Mouse (Mus musculus) CD4-positive, CD25-positive, alpha-beta regulatory T cell (primary cell): Measurements from ENCODE around the gene Rem1. TPM values are rescaled to one million over a fixed set of nuclear protein-coding genes. Genes with fewer than 3 reads are reported as not detected.

ENCODE experiments used
- polyA plus RNA-seq: library from polyadenylated mRNA; unstranded; fragments of 100-300 nt; shearing (Covaris generic); gene quantifications from one replicate; pipeline ENCODE4 v1.2.1, GENCODE M21; 2017

Gene Rem1
- polyA plus RNA-seq: not detected

DNA sequence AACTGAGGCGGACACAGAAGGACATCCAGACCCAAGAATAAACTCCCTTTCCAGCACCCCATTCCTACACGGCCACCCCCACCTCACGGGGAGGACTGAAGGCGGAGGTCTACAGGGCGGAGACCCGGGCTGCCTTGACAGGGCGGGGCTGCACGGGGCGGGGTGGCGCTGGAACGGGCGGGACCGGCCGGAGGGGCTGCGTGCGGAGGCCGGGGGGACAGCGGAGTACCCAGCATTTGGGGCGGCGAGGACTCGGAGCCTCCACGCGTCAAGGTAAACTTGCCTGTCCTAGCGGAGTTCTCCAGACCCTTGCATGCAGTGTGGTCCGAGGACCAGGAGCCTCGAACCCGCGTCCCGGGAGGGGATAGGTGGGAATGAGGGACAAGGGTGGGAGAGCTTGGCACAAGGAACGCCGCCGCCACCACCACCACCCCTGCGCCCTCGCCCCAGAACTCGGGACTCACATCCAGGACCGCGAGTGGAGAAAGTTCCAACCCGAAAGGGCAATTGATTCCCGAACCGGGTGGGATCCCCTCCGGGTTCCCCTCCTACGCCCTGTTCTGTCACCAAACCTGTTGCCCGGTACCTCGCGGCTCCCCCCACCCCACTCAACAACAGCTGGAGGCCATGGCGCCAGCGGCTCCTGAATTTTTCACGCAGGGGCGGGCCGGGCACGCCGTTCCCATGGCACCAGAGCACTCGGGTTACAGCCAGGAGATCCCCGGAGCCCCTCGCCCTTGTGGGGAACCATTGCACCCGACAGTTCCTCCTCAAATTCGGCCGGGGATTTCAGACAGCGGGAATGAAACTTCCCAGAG, at the start of gene Rem1:
Rem1 (plus strand) TSS at position 178 of the 818 bp plus-strand sequence.

GRCm38 (mm10) chr2:152580107-152580506, 46.6 kb upstream of the Rem1 start, which contains the start of gene Defb19:
Gene Defb19 (minus strand): TSS chr2:152580312.

GRCm38 (mm10) chr2:152599299-152599698, 27.5 kb upstream of the Rem1 start, which contains the start of gene Defb45:
Gene Defb45 (minus strand): TSS chr2:152599399.

DNA sequence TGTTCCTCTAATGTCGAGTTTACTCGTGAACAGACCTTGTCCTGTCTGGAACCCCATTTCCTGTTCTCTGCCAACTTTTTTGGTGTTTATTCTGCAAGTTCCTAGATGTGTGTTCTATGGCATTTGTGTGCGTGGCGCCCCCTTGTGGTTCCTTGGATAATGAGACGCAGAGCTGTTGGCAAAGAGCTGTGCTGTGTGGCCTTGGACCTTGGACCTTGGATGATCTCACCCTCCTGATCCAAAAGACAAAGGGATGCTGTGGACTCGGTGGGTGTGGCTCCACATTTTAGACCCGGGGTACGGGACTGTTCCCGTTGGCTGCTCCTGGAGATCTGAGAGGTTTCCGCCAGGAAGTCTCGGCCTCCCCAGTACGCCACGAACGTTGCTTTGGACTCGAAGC, 22.7 kb upstream of the Rem1 start, which contains the start of gene Defb36:
Defb36 (plus strand) TSS at position 271 of the 400 bp plus-strand sequence.

GRCm38 (mm10) chr2:152622953-152623352, 3.8 kb upstream of the Rem1 start, which contains the start of gene Defb25:
Gene Defb25 (minus strand): TSS chr2:152623053.

GRCm38 (mm10) chr2:152669256-152669638, 42.5 kb downstream of the Rem1 start, which contains the start of gene H13:
Gene H13 (plus strand): TSS chr2:152669461.

Other genes starting within 250 kb of the Rem1 start
- gene Sox12, start 228.9 kb upstream of the Rem1 start, polyA plus RNA-seq: 1.8 TPM
- 2.6 TPM for gene Zcchc3, start 211.9 kb upstream of the Rem1 start, polyA plus RNA-seq
- gene 6820408C15Rik, start 211.4 kb upstream of the Rem1 start, polyA plus RNA-seq: 0.14 TPM
- not detected for gene Defb23, start 162.3 kb upstream of the Rem1 start, polyA plus RNA-seq
- gene Defb20, start 149.9 kb upstream of the Rem1 start, polyA plus RNA-seq: not detected
- gene Defb22, start 136.8 kb upstream of the Rem1 start, polyA plus RNA-seq: not detected
- gene Defb26, start 115.3 kb upstream of the Rem1 start, polyA plus RNA-seq: not detected
- not detected for gene Defb28, start 108.7 kb upstream of the Rem1 start, polyA plus RNA-seq
- gene Defb29, start 86.9 kb upstream of the Rem1 start, polyA plus RNA-seq: not detected
- not detected for gene Gm17416, start 57.6 kb upstream of the Rem1 start, polyA plus RNA-seq
- not detected for gene Defb21, start 54.2 kb upstream of the Rem1 start, polyA plus RNA-seq
- not detected for gene Defb19, start 46.6 kb upstream of the Rem1 start, polyA plus RNA-seq
- gene Defb45, start 27.6 kb upstream of the Rem1 start, polyA plus RNA-seq: not detected
- gene Defb36, start 22.6 kb upstream of the Rem1 start, polyA plus RNA-seq: not detected
- gene Defb25, start 3.9 kb upstream of the Rem1 start, polyA plus RNA-seq: not detected
- gene H13, start 42.5 kb downstream of the Rem1 start, polyA plus RNA-seq: 223 TPM
- 5.3 TPM for gene Mcts2, start 60.1 kb downstream of the Rem1 start, polyA plus RNA-seq
- 1.4 TPM for gene Id1, start 109.3 kb downstream of the Rem1 start, polyA plus RNA-seq
- gene Cox4i2, start 127.2 kb downstream of the Rem1 start, polyA plus RNA-seq: not detected
- 67.2 TPM for gene Bcl2l1, start 204.8 kb downstream of the Rem1 start, polyA plus RNA-seq
- 2.8 TPM for gene Tpx2, start 221.0 kb downstream of the Rem1 start, polyA plus RNA-seq